Mouse (Mus musculus) gastrocnemius, adult 18-20 months (tissue): ENCODE results near the gene Stac. TPM values are rescaled to one million over a fixed set of nuclear protein-coding genes. Genes with fewer than 3 reads are reported as not detected.

Source experiments
- DNase-seq: peaks from one replicate; pipeline ENCODE4 v3.0.0; 2021; ENCODE audit warnings: low spot score
- long read RNA-seq, 2 experiments: library from polyadenylated mRNA; stranded (forward); transcript quantifications; one replicate each; pipeline ENCODE4 v2.0.0; 2021
- total RNA-seq, 2 experiments: library from RNA; stranded (reverse); gene quantifications; 2 replicates each; pipeline ENCODE4 v1.2.3; 2021

Gene Stac
- under 1 TPM; 0.37 to 0.59 TPM for total RNA-seq
- long read RNA-seq, experiment 1: 0 reads
- long read RNA-seq, experiment 2, partial matches to known transcripts: 0 of 1 reads
- long read RNA-seq, experiment 2, other reads (novel, unspliced or antisense): 0 of 1 reads

DNA sequence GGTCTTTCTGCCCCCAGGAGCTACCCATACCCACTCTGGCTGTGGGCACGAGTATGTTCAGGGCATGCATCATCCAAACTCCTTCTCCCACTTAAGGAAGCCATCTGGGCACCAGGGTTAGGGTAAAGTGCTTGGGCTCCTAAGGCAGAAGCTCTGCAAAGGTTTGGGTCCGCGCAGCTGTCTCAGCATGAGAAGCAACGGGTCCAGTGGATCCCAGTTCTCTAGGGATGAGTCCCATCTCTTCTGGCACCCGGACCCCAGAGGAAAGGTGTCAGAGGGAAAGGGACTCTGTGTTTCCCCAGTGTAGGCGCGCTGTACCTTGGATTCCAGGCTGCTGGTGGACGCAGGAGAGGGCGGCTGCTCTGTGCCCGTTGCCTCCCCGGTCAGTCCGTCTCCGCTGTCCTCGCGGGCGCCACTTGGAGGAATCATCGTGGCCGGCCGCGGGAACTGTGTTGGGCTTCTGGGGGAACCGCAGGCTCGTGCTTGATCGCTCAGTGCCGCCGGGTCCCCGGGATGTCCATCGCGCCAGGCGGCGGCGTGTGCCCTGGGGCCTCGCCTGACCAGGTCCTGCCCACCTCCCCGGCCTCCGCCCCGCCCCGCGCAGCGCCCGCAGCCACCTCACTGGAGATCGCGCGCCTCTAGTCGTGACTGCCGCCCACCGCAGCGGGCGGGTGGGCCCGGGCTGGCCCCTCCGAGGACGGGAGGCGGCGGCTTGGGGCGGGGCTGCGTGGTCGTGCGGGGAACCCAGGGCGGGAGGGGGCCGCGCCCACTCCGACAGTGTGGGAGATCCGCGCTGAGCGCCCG is at the start of gene Stac:
Gene Stac, minus strand, starts transcription at position 669 of the 804 bp plus-strand sequence.
- DNase-seq: no peak

DNA sequence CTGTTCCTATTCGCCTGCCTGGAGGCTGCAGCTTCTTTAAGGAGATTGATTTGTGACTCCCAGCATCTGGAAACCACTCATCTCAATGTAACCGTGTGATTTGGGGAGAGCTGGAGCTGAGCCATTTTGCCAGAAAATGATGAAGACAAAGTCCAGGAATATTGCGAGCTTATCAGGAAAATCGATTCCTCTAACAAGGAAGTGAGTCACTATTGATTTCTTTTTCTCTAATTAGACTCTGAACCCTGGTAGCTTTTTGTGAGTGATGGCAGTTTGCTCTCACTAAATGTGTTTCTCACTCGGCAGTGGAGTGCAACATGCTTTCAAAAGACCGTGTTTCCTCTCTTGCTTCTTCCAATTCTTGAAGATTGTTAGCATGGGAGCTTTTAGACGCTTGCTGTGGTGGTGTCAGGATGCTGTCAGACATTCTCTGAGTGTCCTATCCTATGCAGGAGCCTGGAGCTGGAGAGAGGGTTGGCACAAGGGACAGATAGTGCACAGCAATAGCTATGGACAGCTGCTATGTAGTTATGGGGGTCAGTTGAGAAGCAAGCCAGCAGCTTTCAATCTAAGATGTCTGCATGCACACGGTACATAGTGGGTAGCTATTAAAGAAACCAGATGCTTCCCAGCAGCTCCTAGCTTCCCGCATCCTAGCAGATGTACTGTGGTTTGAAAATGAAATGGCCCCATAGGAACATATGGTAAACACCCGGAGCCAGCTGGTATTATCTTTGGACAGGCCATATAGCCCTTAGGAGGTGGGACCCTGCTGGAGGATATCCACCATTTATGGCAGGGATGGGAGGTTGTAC is 49.5 kb upstream of the Stac start:
- DNase-seq: no peak

DNA sequence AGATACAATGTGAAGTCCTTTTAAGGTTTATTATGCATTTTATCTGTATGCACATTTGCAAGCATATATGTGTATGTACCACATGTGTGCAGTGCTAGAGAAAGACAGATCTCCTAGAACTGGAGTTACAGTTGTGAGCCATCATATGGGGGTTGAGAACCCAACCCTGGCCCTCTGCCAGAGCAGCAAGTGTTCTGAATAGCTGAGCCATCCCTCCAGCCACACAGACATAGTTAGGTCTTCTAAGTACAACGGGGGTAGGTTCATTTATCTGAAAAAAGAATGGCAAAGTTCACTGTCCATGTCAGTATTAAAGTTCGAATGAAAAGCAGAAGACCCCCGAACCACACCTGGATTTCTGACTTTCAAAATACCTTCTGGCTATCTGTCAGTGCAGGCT is 48.9 kb upstream of the Stac start:
- DNase-seq: no peak

DNA sequence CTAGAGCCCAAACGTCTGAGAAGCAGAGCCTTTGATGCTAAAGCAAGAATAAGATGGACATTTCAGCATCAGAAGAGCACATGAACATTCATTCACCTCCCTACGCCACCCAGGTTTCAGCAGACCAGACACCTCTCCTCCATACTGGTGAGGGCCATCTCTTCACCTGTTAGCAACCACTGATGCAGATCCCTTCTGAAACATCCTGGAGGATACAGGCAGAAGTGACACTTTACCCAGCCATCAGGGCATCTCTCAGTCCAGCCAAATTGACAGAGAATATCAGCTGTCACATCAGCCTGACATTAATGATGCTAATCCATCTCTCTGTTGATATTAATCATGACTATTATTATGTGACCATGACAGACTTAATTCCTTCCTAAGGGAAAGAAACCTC is 47.6 kb upstream of the Stac start:
- DNase-seq: no peak

DNA sequence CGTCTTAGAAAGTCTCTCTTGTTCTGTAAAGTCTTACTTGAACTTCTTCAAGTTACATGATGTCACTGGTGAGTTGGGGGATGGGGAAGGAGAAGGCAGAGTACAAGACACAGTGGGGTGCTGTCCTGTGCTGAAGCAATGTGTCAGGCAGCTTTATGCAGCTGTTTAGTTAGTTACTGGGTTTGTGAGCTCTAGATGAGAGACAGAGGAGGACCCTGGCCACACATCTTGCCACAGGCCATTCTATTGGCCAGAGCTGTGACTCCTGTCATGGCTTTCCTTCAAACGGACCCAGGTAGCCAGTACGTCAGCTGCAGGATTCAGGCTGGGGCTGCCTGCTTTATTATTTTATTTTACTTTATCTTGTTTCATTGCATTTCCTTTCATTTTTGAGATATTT is 45.8 kb upstream of the Stac start:
- DNase-seq: no peak

DNA sequence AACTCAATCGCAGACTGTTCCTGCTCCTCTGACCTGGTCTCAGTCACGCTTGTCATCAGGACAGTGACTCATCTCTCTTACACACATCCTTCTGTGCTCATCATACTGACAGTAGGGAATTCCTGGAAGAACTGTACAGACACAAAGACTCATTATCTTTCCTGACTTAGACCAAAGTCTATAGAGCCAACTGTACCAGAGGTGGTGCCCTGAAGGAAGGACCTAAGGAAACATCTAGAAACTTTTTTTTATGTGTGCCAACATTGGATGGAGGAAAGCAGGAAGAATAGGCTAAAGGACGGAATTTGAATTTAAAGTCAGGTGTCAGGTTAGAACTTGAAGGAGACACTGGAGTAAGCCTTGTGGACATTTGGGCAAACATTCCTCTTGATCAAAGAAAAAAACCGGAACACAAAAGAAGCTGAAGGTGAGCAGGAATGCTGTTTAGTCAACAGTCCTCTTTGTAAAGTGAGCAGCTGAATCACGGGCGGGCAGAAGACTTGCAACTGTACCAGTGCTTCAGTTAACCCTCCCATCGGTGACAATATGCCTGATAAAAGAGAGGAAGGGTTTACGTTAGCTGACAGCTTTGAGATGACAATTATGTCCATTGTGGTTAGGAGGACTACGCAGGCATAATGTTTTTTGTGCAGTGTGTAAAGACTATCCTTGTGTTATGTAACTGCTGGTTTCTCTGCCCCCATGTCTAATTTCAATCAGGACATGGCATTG is 42.0 kb upstream of the Stac start:
- DNase-seq: no peak

DNA sequence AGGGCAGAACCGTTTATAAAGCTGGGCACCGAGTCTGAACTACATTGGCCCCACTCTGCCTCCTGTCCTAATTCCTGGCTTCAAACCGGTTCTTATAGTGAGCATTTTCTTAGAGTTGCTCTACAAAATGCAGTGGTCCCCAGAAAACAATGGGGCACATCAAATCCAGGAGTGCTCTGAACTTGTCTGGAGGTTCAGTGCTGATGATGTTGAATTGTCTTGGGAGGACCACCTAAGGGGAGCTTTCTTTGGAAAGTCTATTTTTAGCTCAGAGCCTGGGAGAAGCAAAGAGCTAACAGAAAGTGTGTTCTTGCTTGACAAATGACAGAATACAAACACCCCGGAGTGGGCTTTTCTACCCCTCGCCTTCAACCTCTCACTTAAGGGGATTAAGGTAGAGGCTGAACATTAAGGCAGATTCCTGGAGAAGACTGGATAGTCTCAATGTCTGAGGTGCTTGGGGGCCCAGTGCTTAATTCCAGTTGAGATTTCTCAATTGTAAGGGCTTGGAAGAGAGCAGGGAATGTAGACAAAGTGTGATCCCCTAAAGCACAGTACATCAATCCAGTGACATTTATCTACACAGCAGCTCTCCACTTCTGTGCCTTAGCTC is 34.9 kb upstream of the Stac start:
- no peak for DNase-seq

DNA sequence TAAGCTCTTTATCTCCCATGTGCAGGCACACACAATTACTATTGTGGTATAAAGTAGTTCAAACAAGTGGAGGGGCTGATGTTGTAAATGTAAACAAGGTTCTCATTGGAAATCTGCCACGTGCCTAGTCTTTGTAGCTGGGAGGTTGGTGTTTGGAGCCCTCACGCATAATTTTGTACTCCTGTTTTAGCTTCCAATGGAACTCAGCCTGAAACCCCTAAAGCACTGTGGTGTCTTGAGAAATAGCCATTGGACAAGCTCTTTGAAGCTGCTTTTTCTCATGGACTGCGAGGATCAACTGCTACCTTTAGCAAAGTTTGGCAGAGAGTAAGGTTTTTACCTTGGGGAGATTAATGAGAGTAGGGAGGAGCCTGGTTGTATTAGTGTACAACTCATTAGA is 24.3 kb upstream of the Stac start:
- DNase-seq: no peak

DNA sequence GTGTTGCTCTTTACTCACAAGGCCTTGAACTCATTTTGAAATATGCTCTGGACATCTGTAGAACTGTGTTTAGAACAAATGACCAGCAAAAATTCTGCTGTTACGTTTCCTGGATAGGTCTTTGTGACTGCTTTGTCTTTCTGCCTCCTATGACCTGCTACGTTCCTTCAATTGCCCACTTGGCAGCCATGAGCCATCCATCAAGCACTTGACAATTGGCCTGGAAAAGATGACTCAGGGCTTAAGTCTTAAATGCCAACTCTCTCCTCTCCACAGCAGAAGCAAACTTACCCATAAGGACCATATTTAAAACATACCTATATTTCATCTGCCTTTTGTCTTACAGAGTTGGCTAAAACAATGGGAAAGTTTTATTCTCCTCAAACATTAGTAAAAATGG is 10.0 kb upstream of the Stac start:
- DNase-seq: no peak

DNA sequence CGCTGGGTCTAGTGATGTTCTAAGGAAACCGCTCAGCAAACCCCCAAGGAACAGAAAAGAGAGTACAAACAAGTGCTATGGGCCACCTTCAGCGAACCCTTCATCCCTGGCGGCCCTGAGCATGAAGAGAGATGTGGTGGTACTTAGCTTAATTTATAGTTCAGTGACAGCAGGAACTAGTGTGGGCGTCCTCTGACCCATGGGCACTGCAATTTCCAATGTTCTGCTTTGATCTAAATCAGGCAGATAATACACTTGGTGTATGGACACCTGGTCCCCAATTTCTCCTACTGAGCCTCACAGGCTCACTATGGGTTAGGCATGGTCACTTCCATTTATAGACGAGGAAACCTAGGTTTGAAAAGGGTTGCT is 322 bp upstream of the Stac start:
- DNase-seq: no peak

DNA sequence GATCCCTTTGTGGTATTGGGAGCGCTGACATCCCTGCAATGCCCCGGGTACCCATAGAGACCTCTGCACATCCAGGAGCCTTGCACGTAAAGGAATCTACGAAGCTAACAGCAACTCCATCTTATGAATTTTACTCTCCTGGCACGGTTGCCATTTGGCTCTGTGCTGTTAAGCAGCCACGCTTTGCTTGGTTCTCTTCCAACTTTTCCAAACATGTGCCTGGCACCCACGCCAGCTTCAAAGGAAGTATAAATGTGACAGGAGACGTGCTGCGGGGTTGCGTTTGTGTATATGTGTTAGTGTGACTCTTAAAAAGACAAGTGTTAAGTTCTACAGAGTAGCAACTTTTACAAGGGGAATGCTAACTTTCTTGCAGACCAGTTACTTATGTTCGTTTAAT is 1.0 kb downstream of the Stac start:
- no peak for DNase-seq

DNA sequence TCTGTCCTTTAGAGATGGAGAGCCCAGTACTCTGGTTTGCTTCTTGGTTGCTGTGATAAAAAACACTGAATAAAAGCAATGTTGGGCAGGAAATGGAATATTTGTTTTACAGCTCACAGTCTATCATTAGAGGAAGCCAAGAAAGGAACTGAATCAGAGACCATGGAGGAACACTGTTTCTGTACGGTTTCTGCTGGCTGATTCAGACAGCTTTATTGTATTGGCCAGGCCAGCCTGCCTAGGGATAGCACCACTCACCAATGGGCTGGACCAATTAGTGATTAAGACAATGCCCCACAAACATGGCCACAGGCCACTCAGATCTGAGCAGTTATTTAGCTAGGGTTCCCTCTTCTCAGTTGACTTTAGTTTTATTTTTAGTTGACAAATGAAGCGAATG is 6.0 kb downstream of the Stac start:
- DNase-seq: no peak

DNA sequence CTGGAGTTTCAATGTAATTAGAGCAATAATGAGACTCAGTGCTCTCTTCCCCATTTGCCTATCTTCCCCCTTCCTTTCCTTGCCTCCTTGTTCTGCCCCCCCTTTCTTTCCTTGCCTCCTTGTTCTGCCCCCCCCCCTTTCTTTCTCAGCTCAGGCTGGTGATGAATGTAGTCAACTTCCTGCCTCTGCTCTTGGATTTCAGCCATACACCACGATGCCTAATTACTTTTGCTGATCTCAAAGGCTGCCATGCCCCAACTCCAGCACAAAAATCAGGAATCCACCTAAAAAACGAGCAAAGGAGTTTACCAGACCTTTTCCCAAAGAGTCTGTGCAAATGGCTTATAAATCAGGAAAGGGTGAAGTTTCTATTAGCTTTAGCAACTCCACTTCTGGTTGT is 10.6 kb downstream of the Stac start:
- no peak for DNase-seq

DNA sequence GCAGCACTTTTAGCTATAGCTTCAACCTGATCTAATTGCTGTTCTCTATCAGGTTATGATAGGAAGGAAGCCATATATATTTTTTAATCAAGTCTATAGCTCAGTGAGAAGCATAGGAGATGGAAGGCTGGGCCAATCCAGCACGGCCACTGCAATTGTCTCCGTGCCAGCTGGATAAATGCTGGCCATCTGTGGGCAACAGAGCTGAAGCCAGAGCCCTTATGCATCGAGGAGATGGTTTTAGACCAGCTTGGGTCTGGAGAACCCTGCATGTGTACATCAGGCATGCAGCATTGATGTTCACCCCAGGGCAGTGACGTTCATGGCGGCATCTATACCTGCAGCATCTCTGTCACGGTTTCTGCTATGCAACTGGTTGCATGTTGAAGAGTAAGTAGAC is 20.3 kb downstream of the Stac start:
- DNase-seq: no peak

DNA sequence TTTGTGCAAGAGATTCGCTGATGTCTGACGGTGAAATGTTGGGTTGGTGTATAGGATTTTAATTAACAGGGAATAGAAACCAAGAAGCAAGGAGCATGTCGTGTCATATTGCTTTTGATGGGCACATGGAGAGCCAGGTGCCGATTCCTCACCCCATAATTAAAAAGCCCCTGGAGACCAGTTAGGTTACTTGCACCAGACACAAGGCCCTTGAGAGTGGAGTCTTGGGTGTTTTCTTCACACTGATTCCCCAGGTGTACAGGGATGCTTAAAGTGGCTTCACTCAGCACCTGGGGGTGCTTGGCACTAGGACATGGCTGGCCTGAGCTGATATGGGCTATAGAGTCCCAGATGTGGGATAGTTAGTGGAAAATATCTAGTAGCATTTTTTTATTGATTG is 35.1 kb downstream of the Stac start:
- no peak for DNase-seq

DNA sequence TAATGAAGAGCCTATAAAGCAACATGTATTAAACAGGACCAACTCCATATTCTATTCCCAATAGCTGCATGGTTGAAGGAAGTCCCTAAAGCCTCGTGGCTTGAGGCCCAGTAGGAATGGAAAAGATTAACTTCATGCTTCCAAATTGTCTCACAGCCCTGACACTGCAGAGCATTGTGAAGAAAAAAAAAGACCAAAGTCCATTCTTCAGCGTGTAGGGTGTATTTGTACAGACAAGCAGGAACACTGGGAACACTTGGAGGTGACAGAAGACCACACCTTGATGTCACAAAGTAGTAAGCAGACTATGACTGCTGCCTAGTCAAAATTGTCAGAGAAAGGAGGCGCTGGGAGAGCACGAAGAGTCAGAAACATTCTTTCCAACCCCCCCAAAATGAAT is 45.9 kb downstream of the Stac start:
- no peak for DNase-seq

DNA sequence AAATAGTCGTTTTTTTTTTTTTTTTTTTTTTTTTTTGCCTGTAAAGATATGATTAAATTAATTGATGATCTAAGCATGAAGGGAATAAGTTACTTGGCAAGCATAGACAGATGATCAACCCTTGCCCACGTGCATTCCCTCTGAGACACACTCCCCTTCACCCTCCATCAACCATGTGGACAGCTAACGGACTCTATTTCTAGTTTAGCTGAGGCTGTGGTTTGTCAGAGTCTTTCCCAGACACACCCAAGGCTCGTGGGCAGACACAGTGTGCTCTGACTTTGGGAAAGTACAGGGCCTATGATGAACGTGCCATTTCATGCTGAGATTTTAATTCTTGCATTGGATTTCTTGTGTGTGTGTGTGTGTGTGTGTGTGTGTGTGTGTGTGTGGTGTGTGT is 46.8 kb downstream of the Stac start:
- DNase-seq: no peak

DNA sequence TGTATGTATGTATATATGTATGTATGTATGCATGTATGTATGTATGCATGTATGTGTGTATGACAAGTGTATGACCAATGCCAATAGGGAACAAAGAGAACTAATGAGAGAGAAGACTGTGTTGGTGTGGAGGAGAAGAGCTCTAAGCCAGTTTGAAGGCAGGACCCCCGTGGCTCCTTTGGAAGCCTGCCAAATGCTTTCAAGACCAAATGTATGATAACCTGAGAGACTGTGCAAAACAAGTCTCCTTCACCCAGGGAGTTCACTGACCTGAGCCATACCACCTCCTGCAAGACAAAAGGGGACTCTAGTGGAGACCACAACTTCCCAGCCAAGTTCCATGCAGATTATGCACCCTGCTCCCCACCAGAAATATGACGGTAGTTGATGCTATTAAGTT is 52.5 kb downstream of the Stac start:
- no peak for DNase-seq

DNA sequence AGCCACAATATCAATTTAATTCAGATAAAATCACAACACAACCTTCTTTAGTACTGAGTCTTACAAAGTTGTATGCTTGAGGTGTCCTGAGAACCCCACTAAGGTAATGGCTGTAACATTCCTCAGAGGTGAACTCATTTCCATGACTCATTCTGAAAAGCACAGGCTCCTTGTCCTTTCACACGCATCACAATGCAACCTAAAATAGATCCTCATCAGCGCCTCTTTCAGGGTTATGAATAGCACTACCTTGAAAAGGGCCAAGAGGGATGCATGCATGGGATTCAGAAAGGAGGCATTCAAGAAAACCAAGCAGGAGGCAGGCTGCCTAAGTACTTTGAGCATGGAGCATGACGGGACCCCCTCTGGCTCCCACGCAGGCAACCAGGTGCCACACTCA is 57.3 kb downstream of the Stac start:
- DNase-seq: no peak

DNA sequence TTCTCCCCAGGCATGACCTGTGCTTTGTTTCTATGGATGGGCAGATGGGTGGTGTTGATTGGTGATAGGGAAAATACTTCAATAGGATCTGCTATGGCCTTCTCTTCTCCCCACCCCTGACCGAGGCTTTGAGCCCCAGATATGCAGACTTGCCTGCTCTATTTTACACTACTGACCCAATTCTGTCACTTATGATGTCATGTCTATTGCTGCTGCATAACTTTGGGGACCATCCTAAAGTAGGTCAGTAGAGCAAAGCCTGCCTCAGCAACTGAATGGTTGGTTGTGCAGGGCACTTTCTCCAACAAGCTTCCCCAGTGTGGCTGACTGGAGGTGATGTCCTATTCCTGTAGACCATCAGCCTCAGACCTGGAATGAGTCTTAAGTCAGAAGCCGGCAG is 69.0 kb downstream of the Stac start:
- DNase-seq: no peak

DNA sequence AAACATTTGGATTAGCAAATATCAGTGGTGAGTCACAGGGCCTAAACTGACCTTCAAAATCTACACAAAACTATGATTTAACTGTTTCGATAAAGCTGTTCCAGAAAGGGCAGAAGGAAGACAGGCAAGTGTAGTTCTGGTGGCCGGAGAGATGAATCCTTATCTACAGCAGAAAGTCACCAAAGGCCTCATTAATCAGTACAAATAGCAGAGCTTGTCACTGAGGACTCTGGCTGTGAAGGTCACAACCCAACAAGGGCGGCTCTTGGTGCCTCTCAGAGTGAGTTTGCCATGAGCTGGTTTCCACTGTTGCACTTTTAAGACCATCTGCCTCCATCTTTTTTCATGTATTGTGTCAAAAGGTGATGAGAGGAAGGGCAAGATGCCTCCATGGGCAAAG is 78.8 kb downstream of the Stac start:
- no peak for DNase-seq

DNA sequence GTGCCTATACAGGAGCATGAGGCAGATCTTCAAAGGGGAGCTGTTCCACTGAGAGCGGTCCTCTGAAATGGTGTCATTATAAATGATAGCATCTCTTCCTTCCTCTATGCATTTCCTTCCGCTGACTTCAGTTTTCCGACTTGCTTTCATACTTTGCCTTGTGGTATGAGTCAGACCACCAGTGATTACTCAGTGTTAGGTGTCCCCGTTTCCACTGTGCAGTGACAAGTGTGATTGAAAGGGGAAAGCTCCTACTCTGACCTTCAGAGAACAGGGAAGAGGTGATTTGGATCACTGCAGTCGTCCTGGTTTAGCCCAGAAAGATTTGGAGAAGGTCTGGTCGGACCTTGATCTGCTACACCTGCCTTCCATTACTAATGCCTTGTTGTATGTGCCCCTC is 81.4 kb downstream of the Stac start:
- DNase-seq: no peak
